Mouse (Mus musculus) adrenal gland, adult (tissue): ENCODE results near the gene Zfp628.

Experiments
- DNase-seq, 2 experiments: peaks; one replicate each; pipeline ENCODE4 v3.0.0; 2022 to 2023; ENCODE audit warnings: low spot score in 1 of 2; ENCODE audit not compliant: inconsistent age in 2 of 2

Zfp628 gene

DNA sequence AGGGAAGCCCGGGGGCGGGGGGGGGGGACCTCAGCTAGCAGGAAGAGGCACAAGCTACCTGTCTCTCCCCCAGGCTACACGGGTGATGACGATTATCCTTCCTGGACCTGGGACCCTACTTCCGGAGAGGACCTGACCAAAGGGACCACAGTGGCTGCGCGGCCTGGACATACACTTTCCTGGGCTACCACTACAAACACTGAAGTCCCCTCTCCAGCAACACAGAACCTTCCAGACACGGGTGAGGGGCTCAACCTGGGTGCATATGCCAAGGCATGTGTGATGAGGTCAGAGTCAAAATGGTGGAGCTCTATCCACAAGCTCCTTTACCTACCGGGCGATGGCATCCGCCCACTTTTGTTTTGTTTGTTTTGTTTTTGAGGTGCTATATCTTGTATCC lies 22.4 kb downstream of the Zfp628 start:
- no peak for DNase-seq

DNA sequence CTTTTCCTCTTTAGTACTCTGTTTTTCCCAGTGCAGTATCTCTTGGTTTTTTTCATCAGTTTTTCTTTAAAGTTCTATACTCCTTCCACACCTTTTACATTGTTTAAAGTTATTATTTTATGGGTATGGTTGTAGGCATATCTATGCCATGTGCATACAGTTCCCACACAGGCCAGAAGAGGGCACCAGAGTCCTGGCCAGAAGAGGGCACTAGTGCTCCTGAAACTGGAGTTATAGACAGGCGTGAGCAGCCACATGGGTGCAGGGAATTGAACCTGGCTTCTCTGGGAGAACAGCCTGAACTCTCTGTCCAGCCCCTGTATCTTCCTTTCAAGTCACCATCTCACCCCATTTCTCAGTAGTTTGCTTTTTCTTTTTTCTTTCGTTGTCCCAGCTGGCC lies 23.4 kb downstream of the Zfp628 start:
- DNase-seq: peak; percentile 72 to 91

DNA sequence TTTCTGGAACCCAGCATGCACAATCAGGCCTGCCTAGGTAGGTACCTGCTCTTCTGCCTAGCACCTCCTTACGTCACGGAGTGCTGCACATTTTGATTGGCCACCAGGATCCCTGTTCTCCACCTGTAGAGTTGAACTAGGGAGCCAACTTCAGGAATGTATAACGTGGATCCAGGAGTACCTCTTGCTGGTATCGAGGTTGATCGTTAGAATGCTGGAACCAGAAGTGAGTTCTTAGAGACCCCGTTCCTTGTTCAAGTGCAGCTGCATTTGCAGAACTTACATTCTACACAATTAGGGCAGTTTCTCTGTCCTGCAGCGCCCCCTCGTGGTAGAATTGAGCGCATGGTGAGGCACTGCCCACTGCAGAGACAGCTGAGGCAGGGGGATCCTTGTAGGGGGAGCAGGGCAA lies 25.1 kb downstream of the Zfp628 start:
- peak; percentile 82 to 96 for DNase-seq

GRCm38 (mm10) chr7:4942673-4943072 lies 27.7 kb downstream of the Zfp628 start:
- no peak for DNase-seq

- DNase-seq: peak; percentile 93 to 98
Observed at GRCm38 (mm10) chr7:4943223-4943815, 28.3 kb downstream of the Zfp628 start.

GRCm38 (mm10) chr7:4947855-4948254 lies 32.8 kb downstream of the Zfp628 start:
- peak; percentile 72 to 85 for DNase-seq

DNA sequence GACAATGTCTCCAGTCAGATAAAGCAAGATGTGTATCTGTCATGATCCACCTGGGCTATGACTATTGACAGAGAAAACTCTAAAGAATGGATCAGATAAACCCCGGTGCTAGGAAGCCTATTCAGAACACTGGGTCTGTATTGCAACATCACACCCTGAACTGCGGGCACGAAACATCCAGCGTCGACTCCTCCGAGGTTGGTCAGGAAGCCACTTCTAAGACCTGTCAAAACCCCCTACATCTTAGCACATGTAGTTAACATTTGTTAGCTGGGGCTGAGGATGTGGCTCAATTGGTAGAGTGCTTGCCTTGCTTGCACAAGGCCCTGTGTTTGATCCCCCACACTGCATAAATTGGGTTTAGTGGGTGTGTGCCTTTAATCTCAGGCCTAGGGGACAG lies 33.4 kb downstream of the Zfp628 start:
- DNase-seq: no peak

- peak; percentile 78 to 80 for DNase-seq
Observed at GRCm38 (mm10) chr7:4950561-4951342, 35.7 kb downstream of the Zfp628 start.

- no peak for DNase-seq
Observed at GRCm38 (mm10) chr7:4953815-4954445, 38.9 kb downstream of the Zfp628 start.

DNA sequence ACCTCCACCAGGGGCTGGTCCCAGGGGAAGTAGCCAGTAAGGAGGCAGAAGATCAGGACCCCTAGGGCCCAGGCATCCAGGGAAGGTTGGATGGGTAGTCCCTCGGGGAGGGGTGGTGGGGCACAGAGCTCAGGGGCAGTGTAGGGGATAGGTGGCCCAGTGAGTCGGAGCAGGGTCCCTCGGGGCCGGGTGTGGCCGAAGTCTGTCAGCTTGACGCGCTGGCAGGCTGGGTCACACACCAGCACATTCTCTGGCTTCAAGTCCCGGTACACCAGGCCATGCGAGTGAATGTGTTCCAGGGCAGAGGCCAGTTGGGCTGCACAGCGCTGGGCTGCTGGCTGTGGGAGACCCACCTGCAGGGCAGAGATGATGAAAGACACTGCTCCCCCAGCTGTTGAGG lies 42.3 kb downstream of the Zfp628 start:
- DNase-seq: no peak

DNA sequence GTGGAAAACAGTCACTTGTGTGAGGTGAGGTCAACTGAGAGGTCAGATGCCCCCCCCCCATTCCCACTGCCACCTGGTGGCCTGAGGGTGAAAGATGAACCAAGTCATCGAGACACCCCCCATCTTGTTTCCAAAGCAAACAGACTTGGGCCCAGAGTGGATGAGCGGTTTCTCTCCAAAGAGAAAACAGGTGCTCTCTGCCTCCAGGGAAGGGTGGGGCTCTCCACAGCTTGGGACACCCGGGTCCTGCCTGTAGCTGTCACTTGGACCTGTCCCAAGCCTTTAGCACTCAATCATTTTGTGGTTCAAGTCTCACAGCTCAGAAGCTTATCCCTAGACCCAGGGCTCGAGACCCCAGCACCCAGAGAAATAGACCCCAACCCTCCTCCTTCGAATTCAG lies 48.5 kb downstream of the Zfp628 start:
- DNase-seq: no peak

DNA sequence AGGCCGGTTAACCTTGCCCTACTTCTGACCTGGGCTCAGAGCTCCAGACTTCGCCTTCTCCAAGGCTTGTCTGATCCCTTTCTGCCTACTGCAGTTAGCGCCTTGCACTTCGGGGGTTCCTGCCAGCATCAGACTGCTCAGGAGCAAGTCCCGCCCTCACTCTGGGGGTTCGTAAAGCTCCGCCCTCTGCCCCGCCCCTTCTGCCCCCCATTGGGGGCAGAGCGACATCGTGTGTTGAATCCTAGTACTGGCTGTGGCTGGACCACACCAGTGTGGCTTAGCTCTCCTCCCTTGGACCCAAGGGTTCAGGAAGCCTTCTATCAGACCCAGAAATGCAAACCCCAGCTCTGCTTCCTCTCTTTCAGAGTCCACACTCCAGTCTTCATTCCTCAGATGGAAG lies 49.3 kb downstream of the Zfp628 start, which contains the start of gene Sbk2:
Gene Sbk2 (minus strand): TSS at position 135 of the 400 bp plus-strand sequence.
- DNase-seq: peak; percentile 88 to 95

GRCm38 (mm10) chr7:4964988-4965387 lies 50.0 kb downstream of the Zfp628 start:
- DNase-seq: no peak

DNA sequence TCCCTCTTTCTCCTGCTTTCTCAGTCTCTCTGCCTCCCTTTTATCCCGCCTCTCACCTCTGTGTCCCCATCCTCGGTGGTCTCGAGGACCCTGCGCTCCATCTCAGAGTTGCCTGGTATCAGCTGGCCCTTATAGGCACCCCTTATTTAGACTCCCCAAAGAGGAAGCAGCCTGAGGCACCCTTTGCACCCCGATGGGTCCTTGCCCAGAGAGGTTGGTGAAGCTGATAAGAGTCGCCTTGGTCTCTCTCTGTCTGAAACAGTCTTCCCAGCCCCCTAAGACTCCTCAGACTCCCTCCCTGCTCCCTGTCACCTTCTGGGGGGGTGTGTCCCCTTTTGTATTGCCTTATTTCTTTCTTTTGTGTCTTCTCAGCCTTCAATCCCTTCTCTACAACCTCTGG lies 56.1 kb downstream of the Zfp628 start, which contains the start of gene Sbk3:
Gene Sbk3 (minus strand): TSS at position 101 of the 400 bp plus-strand sequence.
- DNase-seq: no peak
